Mouse (Mus musculus) adrenal gland, postnatal 36 days (tissue): ENCODE results near the gene Gpt2. TPM values are rescaled to one million over a fixed set of nuclear protein-coding genes. Genes with fewer than 3 reads are reported as not detected.

Source experiments
- DNase-seq, 2 experiments: peaks; one replicate each; pipeline ENCODE4 v3.0.0; 2021; ENCODE audit warnings: mixed read lengths in 1 of 2
- total RNA-seq, 2 experiments: library from RNA; stranded (reverse); gene quantifications; 2 replicates each; pipeline ENCODE4 v1.2.3; 2021

Gene Gpt2
- total RNA-seq, 2 experiments from 2014 or later, result 65.0 to 339 TPM

DNA sequence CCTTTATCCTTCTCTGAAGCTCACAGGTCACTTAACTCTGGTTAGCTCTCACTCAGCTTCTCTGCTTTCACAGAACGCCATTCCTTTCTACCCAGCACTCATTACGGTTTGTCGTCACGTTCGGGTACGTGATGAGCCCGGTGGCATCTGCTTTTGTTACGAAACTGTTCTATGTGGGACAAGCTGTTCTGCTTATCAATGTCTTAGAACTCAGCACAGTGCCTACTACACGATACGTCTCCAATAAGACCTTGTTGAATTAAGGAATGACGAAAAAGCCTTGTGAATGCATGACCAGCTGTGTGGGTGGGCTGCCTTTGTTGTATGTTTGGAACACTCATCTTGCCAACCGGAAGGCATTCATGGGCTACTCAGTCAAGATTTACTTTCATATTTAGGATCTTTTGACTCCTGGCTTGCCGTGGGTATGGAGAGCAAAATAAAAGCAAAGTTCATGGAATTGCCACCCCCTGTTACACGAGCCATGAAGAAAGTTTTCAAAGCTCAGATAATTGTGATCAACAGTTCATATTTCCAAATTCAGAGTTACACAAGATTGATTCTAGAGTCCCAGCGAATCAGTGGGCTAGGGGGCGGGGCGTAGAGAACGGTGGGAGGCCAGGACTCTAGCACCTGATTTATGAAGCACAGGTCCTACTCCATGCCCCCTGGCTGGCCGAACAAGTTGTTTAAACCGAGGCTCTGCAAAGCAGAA lies 4.3 kb upstream of the Gpt2 start:
- DNase-seq, result no peak

DNA sequence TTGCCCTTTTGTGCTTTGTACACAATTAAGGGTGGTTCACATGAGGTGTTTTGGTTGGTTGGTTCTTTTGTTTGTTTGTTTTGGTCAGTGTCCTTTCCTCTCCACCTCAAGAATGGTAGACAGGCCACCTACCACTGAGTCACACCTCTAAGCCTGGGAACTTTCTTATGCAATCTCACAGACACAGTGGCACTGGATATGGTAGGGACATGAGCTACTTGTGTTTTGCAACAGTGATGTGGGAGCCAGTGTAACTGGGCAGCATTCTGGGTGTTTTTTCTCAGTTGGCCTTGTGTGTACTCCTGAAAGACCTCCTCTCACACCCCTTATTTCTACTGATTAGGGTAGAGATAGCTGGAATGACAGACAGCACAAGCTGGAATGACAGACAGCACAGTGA lies 3.7 kb upstream of the Gpt2 start:
- no peak for DNase-seq

DNA sequence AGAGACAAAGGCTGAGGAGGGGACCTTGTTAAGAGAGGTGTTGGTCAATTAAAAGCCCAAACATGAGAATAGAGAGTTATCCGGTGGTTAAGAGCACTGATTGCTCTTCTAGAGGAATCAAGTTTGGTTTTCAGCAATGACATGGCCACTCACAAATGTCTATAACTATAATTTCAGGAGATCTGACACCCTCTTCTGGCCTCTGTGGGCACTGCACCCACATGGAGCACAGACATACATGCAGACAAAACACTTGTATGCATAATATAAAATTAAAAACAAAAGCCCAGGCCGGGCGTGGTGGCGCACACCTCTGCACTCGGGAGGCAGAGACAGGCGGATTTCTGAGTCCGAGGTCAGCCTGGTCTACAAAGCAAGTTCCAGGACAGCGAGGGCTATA lies 2.8 kb upstream of the Gpt2 start:
- DNase-seq, result no peak

DNA sequence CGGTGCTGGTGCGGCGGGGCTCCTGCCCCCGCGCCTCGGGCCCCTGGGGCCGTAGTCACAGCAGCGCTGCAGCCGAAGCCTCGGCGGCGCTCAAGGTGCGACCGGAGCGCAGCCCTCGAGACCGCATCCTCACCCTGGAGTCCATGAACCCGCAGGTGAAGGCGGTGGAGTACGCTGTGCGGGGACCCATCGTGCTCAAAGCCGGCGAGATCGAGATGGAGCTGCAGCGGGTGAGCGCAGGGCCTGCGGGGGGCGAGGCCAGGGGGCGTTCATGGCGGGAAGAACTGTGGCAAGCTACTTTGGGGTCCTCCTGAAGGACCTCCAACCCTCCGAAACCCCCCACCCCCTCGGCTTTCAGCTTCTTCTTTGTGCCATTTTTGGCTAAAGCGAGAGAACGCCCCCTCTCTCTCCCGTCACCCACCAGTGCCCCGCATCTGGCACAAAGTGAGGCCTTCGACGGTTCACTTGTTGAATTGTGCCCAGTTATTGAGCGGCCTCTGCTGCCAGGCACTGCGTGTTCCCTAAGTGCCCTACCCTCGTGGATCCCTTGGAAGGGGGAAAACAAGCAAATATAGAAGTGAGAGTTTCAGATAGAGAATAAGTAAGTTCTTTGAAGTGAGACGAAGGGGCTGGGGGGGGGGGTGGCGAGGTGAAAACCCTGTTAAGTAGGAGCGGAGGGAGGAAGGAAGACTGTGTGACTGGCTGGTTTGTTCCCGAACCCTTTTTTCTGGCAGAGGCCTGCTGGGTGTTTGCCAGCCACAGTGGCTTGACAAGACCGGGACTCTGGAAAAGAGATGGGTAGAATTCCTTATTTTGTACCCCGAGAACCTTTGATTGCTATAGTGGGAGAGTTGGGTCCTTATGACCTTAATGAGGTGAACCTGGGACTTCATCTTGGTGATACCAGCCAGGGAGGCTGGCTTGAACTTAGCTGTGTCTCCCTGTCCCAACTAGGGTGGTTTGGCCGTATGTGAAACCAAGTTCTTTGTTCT lies 860 bp downstream of the Gpt2 start:
- DNase-seq, result peak in 1 of 2 experiments; percentile 25

DNA sequence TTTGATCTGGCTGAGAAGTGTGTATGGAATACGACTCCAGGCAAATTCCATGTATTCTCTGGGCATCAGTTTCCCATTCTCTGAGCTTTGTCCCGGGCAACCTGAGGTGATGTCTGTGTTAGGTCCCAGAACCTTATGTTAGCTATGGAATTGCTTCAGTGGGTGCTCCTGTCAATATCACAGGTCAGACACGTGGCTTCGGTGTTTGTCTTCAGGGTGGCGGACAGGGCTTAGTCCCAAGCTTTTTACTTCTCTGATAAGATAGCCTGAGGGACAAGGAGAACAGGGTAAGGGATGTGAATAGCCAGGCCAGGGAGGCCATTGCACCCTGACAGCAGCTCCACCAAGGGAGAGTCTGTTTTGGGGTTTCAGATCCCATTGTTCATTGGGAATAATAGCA lies 3.7 kb downstream of the Gpt2 start:
- no peak for DNase-seq

DNA sequence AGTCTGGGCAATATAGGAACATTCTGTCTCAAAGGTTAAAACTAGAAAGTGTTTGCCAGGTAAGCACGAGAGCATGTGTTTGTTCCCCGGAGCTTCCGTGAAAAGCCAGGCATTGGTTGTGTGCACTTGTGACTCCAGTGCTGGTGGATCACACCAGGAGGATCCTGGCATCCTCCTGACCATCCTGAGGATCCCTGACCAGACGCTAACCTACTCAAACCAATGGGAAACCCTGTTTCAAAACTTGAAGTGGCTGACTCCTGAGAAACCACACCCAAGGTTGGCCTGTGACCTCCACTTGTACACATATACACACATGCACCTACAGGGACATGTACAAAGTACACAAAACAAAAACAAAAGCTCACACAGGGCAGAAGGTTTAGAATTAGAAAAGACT lies 4.4 kb downstream of the Gpt2 start:
- no peak for DNase-seq

DNA sequence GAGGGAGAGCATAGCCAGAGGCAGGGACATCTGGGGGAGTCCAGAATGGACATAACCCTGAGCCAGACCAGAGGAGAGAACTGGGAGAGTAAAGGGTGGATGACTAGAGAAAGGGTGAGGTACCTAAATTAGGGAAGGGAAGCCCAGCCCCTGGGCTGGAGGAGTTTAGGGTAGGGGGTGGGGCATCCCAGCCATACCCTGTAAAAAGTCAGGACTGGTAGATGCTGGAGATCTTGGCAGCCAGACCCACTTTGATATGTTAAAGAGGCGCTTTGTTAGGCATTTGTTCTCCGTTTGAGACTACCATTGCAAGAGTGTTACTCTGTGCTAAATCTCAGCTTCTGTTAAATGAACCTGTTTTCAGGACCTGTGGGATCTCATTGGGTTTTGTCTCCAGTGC lies 6.2 kb downstream of the Gpt2 start:
- no peak for DNase-seq

DNA sequence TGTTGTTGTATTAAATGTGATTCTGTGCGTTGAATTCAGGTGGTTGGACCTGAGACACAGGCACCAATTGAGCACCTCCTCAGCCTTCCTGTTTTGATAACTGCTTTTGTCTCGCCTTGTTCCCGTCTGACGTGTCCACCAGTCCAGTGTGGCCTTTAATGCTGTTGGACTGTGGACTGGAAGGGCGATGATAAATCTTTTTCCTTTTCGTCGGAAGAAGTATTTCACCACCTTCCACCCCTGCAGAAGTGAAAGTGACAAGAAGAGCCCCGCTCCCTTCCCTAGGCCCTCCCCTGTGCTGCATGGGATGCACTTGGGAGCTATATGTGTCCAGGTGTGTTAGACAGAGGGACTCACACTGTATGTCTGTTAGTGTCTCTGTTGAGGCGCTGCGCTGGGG lies 8.1 kb downstream of the Gpt2 start:
- DNase-seq, result no peak

DNA sequence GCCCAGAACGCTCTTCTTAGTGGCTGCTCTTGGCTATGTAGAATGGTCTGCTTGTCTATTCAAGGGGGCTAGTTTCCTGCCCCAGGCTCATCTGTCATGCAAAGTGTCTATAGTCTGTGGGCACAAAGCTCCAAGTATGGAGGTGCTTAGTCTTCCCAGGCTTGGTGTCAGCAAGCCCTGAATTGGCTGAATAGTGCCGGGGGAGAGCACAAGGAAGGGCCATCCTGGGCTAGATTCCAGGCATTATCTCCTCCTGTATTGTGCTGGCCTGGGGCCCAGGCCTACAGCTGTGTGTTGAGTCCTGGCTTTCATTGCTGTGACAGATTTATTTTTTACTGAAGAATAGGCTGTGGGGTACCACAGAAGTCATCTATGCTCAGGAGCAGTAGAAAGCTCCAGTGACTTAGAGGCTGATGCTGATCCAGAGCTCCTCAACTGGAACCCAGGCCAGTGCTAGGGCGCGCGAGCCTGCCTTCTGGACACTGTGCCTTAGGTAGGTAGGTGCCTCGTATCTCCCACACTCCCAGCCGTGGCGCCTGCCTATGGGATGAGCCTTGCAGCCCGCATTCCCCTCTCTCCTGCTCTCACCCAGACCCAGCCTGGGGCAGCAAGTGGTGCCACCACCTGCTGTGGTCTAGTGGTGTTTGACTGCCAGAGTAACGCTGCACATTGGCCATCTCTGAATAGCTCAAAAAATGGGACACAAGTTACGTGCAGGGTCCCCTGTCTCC lies 8.7 kb downstream of the Gpt2 start:
- DNase-seq, result no peak

DNA sequence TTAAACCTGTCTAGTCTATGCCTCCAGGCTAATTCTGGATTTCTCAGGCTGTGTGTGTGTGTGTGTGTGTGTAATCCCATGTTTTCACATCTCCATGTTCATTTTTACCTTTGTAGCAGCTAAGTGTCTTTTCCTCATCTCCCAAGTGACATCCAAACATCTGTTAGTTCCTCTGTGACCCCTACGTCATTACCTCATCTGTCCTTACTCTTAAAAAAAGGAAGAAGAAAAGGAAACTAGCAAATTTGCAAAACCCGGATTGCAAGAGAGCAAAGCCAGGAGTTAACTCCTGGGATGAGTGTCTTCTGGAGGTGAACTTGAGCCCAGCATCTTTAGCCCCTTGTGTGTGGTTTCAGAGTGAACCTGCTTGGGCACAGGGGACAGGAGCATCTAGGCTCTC lies 10.0 kb downstream of the Gpt2 start:
- DNase-seq, result no peak

DNA sequence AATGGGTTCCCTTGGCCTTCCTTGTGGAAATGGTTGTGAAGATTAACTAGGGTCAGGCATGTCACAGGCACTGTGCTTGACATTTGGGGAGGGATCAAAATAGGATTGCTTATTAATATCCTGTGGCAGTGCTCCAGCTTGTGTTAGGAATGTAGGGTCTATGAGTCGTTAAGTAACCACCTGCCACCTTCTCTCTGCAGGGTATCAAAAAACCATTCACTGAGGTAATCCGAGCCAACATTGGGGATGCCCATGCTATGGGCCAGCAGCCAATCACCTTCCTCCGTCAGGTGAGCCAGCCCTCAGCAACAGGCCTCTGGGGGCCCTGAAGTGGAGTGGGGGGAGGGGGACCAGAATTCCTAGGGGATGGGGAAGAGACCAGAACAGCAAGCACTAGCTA lies 10.7 kb downstream of the Gpt2 start:
- DNase-seq, result no peak

DNA sequence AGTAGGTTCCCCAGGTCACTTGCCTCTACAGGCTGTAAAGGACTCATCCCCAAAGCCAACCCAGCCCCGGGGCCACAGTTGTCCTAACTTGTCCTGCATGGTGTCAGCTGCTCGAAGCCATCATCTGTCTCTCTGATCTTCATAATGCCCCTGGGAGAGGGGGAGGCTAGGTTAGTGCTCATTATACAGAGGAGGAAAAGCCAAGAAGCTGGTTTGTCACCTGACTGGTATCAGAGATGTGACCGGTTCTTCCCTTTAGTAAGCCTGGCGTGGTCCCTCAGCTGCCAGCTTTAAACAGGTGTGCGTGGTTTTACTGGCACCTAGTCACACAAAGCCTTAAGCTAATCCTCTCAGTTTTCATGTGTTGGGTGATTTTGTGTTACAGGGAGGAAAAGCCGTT lies 12.3 kb downstream of the Gpt2 start:
- no peak for DNase-seq

DNA sequence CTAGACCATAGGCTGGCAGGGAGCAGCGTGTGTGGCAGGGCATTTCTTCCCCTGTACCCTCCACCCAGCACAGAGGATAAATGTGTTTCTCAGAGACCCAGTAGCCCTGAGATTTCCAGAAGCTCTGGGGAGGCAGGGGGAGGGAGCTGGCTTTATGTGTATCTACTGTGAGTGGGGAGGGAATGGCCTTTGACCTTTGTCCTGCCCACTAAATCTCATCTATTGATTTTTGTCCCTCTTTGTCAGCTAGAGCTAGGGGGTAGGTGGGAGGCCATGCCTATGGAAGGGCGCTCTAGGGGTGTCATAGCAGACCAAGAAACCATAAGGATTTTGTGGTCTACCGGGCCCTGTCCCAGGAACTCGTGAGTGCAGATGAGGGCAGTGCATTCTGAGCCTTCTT lies 14.2 kb downstream of the Gpt2 start:
- no peak for DNase-seq

DNA sequence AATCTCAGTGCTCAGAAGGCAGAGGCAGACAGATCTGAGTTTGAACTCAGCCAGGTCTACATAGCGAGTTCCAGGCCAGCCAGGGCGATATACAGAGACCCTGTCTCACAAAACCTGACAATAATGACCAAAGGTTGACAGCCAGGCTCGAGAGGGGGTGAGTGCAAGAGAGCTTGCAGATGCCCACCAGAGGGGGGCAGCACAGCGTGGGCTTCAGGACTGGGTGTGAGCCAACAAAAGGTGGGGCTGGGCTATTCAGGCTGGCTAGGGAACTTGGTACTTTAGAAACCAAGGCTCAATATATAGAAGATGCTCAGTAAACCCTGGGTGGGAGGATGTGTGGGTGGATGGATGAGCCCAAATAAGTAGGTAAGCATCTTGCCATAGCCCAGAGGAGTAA lies 16.3 kb downstream of the Gpt2 start:
- no peak for DNase-seq

DNA sequence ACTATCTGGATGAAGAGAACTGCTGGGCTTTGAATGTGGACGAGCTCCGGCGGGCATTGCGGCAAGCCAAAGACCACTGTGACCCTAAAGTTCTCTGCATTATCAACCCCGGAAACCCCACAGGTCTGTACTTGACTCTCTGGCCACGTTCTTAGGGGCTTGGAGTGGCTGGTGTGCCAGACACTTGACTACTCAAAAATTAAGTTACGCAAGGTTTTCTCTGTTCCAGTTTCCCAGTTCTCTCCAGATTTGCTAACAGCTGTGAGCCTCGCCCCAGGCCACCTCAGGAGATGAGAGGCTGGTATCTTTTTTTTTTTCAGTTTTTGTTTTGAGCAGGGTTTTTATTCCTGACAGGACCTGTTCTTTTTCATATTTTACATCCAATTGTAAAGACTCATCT lies 19.9 kb downstream of the Gpt2 start:
- DNase-seq, result no peak

DNA sequence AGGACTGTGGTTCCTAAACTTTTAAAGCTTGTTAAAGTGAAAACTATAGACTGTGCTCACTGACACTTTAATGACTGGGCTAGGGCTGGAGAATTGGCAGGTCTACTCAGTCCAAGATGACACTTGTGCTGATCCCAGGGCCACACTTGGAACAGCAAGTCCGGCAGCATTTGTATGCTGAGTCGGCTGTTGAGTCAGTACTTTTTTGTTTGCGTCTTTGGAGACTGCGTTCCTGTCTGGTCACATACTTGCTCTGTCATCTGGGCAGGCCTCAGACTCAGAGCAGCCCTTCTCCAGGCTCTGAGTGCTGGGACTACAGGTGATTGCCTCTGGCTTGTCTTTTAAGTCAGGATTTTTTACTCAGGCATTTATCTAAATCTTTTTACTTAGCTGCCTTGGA lies 20.9 kb downstream of the Gpt2 start:
- DNase-seq, result peak; percentile 43 to 45

DNA sequence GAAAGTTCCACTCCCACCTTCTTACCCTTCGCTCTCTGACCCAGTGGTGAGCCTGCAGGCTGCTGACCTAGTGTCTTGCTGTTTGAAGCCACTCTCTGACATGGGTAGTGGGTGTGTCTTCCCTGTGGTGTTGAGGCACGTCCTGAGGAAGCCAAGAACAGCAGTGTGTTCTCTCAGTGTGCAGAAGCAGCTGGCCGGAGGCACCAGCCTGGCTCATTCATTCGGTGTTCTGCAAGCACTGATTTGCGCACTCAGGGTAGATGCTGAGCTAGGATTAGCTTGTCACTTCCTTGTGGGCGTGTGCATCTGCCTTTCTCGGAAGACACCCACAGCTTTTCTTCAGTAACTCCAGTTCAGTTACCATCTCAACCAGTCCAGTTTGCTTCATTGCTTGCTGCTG lies 23.0 kb downstream of the Gpt2 start:
- DNase-seq, result no peak

DNA sequence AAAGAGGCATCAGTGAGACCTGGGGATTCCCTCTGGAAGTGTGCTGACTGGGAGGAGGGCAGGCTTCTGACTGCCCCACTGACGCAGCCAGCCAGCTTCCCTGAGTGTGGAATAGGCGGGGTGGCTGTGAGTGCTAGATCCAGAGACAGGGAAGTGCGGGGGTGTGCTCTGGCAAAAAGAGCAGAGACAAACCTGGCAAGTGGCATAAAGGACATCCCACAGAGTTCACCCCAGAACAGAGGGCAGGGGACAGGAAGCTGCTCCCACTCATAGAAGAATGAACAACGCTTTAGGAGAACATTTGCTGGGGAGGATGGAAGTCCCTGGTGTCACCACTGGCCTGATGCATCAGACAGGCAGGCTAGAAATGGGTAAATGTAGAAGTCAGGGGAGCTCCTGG lies 25.0 kb downstream of the Gpt2 start:
- no peak for DNase-seq

DNA sequence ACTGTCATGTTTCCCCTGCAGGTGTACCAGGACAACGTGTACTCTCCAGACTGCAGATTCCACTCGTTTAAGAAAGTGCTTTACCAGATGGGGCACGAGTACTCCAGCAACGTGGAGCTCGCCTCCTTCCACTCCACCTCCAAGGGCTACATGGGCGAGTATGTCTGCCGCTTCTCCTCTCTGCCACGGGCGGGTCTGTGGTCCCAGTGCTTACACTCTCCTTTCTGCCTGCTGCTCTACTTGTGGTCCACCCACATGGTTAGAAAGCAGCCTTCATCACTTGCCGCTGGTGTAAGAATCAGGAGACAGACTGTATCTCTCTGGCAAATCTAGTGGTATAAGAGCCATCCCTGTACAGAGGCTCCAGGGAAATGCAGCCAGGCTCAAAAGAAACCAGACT lies 25.6 kb downstream of the Gpt2 start:
- no peak for DNase-seq

DNA sequence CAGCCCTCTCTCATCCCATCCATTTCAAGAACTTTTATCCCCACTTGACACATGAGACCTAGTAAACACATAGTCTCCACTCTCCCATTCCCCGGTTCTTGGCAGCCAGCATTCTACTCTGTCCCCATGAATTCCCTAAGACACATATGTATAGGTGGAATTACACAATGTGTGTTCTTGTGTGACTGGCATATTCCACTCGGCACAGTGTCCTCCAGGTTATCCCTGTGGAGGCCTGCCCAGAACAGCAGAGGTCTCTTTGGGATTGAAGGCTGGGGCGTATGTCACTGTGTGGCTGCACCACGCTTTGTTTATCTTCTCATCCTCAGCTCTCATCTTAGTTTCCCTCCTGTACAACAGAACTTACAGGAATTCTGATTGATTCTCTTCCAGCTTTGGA lies 28.2 kb downstream of the Gpt2 start:
- DNase-seq, result no peak

DNA sequence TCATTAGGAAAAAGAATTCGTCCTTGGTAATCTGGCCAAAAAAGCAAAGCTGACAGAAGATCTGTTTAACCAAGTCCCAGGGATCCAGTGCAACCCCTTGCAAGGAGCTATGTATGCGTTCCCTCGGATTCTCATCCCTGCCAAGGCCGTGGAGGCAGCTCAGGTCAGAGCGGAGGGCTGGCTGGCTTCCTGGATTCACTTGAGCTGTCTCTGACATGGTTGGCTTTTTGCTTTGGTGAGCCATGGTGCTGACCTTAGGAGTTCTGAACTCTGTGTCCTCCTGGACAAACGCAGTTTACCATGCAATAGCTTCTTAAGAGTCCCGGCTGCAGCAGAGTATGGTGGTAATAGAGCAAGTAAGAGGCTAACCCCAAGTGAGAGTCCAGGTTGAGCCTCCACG lies 29.0 kb downstream of the Gpt2 start:
- peak; percentile 52 to 57 for DNase-seq

DNA sequence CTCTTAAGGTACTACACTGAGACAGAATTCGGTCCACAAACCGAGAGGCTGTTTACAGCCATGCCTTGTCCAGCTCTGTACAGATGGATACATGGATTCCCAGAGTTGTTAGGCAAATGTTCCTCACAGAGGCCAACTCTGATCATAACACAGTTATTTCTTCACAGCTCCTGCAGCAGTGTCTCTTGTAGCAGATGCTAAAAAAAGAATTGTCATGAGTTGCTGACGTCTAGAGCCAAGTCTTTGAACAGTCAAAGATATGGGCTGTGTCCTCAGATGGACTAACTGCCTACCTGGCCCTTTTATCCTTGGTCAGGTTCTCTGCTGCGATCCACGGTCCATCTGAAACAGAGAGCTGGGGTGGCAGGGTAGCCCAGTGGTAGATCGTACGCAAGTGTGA lies 31.7 kb downstream of the Gpt2 start:
- DNase-seq, result no peak

DNA sequence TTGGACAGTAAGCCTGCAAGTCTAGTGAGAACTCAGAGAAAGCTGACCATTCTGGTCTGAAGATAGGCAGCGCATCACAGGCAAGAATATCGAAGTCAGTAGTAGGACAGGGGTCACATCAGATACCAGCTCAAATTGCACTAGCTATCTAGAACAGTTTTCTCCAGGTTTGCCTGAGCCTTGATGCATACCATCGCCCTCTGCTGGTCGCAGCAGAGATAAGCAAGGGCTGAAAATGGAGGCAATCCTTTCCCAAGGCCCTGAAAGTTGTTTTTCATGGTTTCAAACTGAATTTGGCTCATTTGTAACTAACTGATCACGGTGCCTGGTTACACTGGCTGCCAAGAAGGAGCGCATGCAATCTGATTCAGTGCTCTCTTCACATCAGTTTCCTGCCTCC lies 33.7 kb downstream of the Gpt2 start:
- DNase-seq, result peak; percentile 55 to 76
